Mouse (Mus musculus) bone marrow macrophage, adult 2 months (primary cell): Measurements from ENCODE around the gene 6430571L13Rik.

ENCODE experiments used
- CTCF ChIP-seq: IDR thresholded peaks from 2 replicates; pipeline ENCODE4 v1.5.1; 2012; ENCODE audit warnings: low read depth, mild to moderate bottlenecking, low read length, moderate library complexity
- POLR2A ChIP-seq: IDR thresholded peaks from 2 replicates; pipeline ENCODE4 v1.6.1; 2012; ENCODE audit warnings: mild to moderate bottlenecking, low read depth, low read length, borderline replicate concordance

DNA sequence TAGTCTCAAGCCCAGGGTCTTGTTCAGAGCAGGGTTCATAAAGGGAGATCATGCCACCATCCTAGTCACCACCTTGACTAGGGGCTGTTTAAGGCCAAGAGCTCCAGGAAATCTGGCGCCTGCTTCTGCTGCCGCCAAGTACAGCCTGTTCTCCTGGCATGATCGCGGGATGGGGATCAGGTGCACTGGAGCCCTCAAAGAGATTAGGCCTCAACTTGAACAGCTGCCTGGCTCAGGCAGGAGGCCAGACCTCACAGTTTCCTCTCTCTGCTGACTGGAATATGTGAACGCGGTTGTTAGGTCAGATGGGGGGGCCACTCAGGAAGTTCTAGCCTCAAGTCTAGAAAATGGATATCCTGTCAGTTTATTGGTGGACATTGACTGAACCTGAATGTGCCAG lies 16.8 kb upstream of the 6430571L13Rik start:
- TF ChIP-seq CTCF (no peak), POLR2A (no peak)
